Mouse (Mus musculus) liver, embryonic 11.5 days (tissue): ENCODE measurements around the gene 9130230L23Rik. TPM values are rescaled to one million over a fixed set of nuclear protein-coding genes. Genes with fewer than 3 reads are reported as not detected.
"Not testable (repeated sequence)": the region's sequence is repeated elsewhere in the genome, so short reads cannot be mapped to it uniquely, and the experiment has no call there.

ENCODE experiments used
- ATAC-seq: fragments of 200-750 bp; cut with Nextera tagmentation; replicated peaks from 2 replicates; pipeline ENCODE4 v1.8.0; 2017; ENCODE audit warnings: moderate number of reproducible peaks, mild to moderate bottlenecking, moderate TSS enrichment, moderate library complexity; ENCODE audit not compliant: low FRiP score
- DNase-seq: peaks from one replicate; pipeline ENCODE4 v3.0.0-alpha.2; 2017; ENCODE audit warnings: low spot score
- H3K27ac ChIP-seq: fragments of 300-500 bp; sonication (generic); 2 replicates; pipeline ENCODE4 v1.5.1; 2014; ENCODE audit warnings: mild to moderate bottlenecking, low read depth, low read length, control low read depth
- H3K27me3 ChIP-seq: fragments of 300-500 bp; sonication (generic); replicated peaks from 2 replicates; pipeline ENCODE4 v1.6.1; 2014; ENCODE audit warnings: low read length, mixed read lengths; ENCODE audit not compliant: control insufficient read depth, insufficient read depth
- H3K36me3 ChIP-seq: fragments of 300-500 bp; sonication (generic); 2 replicates; pipeline ENCODE4 v1.6.1; 2014; ENCODE audit warnings: mild to moderate bottlenecking, low read length, moderate library complexity, mixed read lengths; ENCODE audit not compliant: control insufficient read depth, insufficient read depth
- H3K4me1 ChIP-seq: fragments of 300-500 bp; sonication (generic); replicated peaks from 2 replicates; pipeline ENCODE4 v1.6.1; 2014; ENCODE audit warnings: low read length, mixed read lengths; ENCODE audit not compliant: control insufficient read depth, insufficient read depth
- H3K4me2 ChIP-seq: fragments of 300-500 bp; sonication (generic); 2 replicates; pipeline ENCODE4 v1.6.1; 2014; ENCODE audit warnings: mild to moderate bottlenecking, control low read depth, moderate library complexity
- H3K4me3 ChIP-seq: fragments of 300-500 bp; sonication (generic); 2 replicates; pipeline ENCODE4 v1.5.1; 2014; ENCODE audit warnings: low read depth, low read length, control low read depth
- H3K9ac ChIP-seq: fragments of 300-500 bp; sonication (generic); 2 replicates; pipeline ENCODE4 v1.6.1; 2014; ENCODE audit warnings: low read depth, low read length, control low read depth
- H3K9me3 ChIP-seq: fragments of 300-500 bp; sonication (generic); 2 replicates; pipeline ENCODE4 v1.6.1; 2016; ENCODE audit warnings: low read length, inconsistent platforms, mixed read lengths; ENCODE audit not compliant: control insufficient read depth
- WGBS: fragments of 180-500 bp; shearing (Covaris S2); extraction: QIAGEN DNeasy Blood & Tissue Kit; methylation state at CpG from one replicate; pipeline ENCODE4 v1.1.7; 2014; 5-methylcytosine and 5-hydroxymethylcytosine counted together
- polyA plus RNA-seq: library from polyadenylated mRNA; unstranded; fragments of >200 nt; fragmentation: Nextera tagmentation; extraction: Ambion mirVana; gene quantifications from 2 replicates; pipeline ENCODE4 v1.2.1, GENCODE M21; 2014

9130230L23Rik gene
- polyA plus RNA-seq, 1 experiment from 2014 or later, result not detected

- ATAC-seq (no peak), DNase-seq (no peak)
- H3K4me3 ChIP-seq, result no peak overlapping the region
- 82% methylated on average over 7 of the region's 7 CpGs for WGBS
- no peaks in the 10 kb centered on the region for H3K36me3 ChIP-seq
- H3K9ac ChIP-seq, result no peak overlapping the region
- H3K27me3 ChIP-seq, result no peaks in the 10 kb centered on the region
- no peaks in the 10 kb centered on the region for H3K4me1 ChIP-seq
- no peak overlapping the region for H3K4me2 ChIP-seq
- no peak overlapping the region for H3K27ac ChIP-seq
- H3K9me3 ChIP-seq, result no peaks in the 10 kb centered on the region
Observed at GRCm38 (mm10) chr5:65999106-65999505, 5.0 kb downstream of the 9130230L23Rik start.

GRCm38 (mm10) chr5:65997813-65998212 is 6.3 kb downstream of the 9130230L23Rik start:
- no peak overlapping the region for H3K27ac ChIP-seq
- H3K27me3 ChIP-seq, result no peaks in the 10 kb centered on the region
- no peaks in the 10 kb centered on the region for H3K4me1 ChIP-seq
- no peak overlapping the region for H3K9ac ChIP-seq
- no peak for DNase-seq
- H3K4me3 ChIP-seq, result no peak overlapping the region
- no peak for ATAC-seq
- H3K4me2 ChIP-seq, result no peak overlapping the region
- H3K9me3 ChIP-seq, result no peaks in the 10 kb centered on the region
- H3K36me3 ChIP-seq, result no peaks in the 10 kb centered on the region

GRCm38 (mm10) chr5:65994643-65995042 is 9.4 kb downstream of the 9130230L23Rik start:
- no peak overlapping the region for H3K9ac ChIP-seq
- H3K4me2 ChIP-seq, result no peak overlapping the region
- H3K4me1 ChIP-seq, result no peaks in the 10 kb centered on the region
- no peak overlapping the region for H3K27ac ChIP-seq
- ATAC-seq (no peak), DNase-seq (no peak)
- H3K9me3 ChIP-seq, result no peaks in the 10 kb centered on the region
- H3K36me3 ChIP-seq, result no peaks in the 10 kb centered on the region
- WGBS, result 67% methylated on average over 6 of the region's 6 CpGs
- H3K4me3 ChIP-seq, result no peak overlapping the region
- no peaks in the 10 kb centered on the region for H3K27me3 ChIP-seq

GRCm38 (mm10) chr5:65991191-65991590 is 12.9 kb downstream of the 9130230L23Rik start:
- DNase-seq (no peak), ATAC-seq (no peak; the same call in 1 of the 2 replicates)
- Histone ChIP-seq H3K36me3 (no peaks in the 10 kb centered on the region), H3K9ac (no peak overlapping the region), H3K27ac (no peak overlapping the region), H3K4me2 (no peak overlapping the region), H3K9me3 (no peaks in the 10 kb centered on the region), H3K4me1 (no peaks in the 10 kb centered on the region), H3K4me3 (no peak overlapping the region), H3K27me3 (no peaks in the 10 kb centered on the region)
- 69% methylated on average over 2 of the region's 2 CpGs for WGBS

DNA sequence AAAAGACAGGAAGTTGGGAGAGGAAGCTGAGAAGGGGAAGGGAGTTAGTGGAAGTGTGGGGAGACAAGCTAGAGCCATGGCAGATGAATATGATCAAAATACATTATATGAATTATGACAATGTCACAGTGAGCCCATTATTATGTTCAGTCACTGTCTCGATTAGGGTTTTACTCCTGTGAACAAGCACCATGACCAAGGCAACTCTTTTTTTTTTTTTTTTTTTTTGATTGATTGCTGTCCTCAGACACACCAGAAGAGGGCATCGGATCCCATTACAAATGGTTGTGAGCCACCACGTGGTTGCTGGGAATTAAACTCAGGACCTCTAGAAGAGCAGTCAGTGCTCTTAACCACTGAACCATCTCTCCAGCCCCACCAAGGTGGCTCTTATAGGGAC is 17.1 kb downstream of the 9130230L23Rik start:
- not testable (repeated sequence) for ATAC-seq, H3K4me2 ChIP-seq, H3K27ac ChIP-seq, H3K27me3 ChIP-seq, H3K4me1 ChIP-seq, H3K4me3 ChIP-seq, H3K36me3 ChIP-seq, H3K9ac ChIP-seq, H3K9me3 ChIP-seq, DNase-seq
- 69% methylated on average over 3 of the region's 3 CpGs for WGBS

DNA sequence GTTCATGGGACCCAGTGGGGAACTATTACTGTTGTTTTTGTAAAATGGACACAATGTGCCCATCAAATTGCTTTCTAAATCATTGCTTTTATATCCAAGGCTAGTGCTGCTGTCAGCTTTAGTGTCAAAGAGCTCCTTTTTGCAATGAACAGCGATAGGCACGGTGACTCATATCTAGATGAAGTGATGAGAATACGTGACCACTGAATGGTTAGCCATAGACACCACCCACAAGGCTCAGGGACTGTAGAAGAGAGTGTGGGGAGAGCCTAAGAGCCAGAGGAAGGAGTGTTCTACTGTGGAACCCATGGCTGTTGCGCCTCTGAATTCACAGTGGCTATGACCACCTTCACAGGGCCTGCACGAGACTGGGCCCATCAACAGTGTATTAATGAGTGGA is 17.7 kb downstream of the 9130230L23Rik start:
- 86% methylated on average over 5 of the region's 5 CpGs for WGBS
- no peaks in the 10 kb centered on the region for H3K4me1 ChIP-seq
- H3K4me3 ChIP-seq, result no peak overlapping the region
- no peaks in the 10 kb centered on the region for H3K9me3 ChIP-seq
- no peak overlapping the region for H3K27ac ChIP-seq
- no peak for DNase-seq
- H3K36me3 ChIP-seq, result no peaks in the 10 kb centered on the region
- no peak overlapping the region for H3K4me2 ChIP-seq
- H3K9ac ChIP-seq, result no peak overlapping the region
- no peaks in the 10 kb centered on the region for H3K27me3 ChIP-seq
- no peak for ATAC-seq

DNA sequence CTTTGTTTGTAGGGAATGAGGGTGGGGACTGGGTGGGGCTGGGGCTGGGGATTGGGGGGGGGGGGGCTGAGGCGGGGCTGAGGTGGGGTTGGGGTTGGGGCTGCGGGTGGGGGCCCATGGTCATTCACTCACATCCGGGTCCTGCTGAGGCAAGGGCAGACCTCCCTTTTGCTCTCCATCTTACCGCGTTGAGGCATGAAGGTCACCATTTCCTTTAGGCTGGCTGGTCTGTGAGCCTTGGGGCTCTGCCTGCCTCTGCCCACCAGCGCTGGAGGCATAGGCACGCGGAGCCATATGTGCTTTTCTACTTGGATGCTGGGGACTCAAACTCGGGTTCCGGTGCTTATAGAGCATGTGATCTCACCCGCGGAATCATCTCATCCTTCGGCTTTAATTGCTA is 28.4 kb downstream of the 9130230L23Rik start:
- Histone ChIP-seq H3K9me3 (no peaks in the 10 kb centered on the region), H3K4me2 (no peak overlapping the region), H3K4me3 (no peak overlapping the region), H3K27ac (no peak overlapping the region), H3K27me3 (no peaks in the 10 kb centered on the region), H3K9ac (no peak overlapping the region), H3K4me1 (no peaks in the 10 kb centered on the region), H3K36me3 (no peaks in the 10 kb centered on the region)
- DNase-seq, result no peak
- WGBS, result 86% methylated on average over 13 of the region's 13 CpGs
- ATAC-seq, result no peak

DNA sequence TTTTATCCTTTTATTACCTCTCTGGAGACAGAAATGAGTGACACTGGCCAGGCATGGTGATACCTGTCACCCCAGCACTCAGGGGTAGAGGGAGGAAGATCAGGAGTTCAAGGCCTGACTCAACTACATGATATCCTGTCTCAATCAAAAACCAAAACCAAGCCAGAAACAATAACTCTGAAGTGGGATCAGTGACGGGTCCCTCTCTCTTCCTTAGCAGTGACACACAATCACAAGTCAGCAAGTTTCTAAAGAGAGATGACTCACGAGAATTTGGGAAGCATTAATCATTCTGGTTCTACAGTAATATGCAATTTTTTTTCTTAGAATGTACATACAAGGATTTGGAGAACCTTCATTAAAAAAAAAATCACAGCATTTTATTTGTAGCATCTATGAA is 30.9 kb downstream of the 9130230L23Rik start:
- no peak for DNase-seq
- H3K36me3 ChIP-seq, result no peaks in the 10 kb centered on the region
- H3K4me1 ChIP-seq, result no peaks in the 10 kb centered on the region
- no peak for ATAC-seq
- WGBS, result 59% methylated on average over 2 of the region's 2 CpGs
- no peaks in the 10 kb centered on the region for H3K9me3 ChIP-seq
- no peaks in the 10 kb centered on the region for H3K27me3 ChIP-seq
- no peak overlapping the region for H3K4me2 ChIP-seq
- H3K9ac ChIP-seq, result no peak overlapping the region
- no peak overlapping the region for H3K4me3 ChIP-seq
- no peak overlapping the region for H3K27ac ChIP-seq

GRCm38 (mm10) chr5:65968004-65968403 is 36.1 kb downstream of the 9130230L23Rik start:
- Histone ChIP-seq H3K9me3 (no peaks in the 10 kb centered on the region), H3K4me1 (no peaks in the 10 kb centered on the region), H3K27ac (no peak overlapping the region), H3K9ac (no peak overlapping the region), H3K4me3 (no peak overlapping the region), H3K36me3 (no peaks in the 10 kb centered on the region), H3K4me2 (no peak overlapping the region), H3K27me3 (no peaks in the 10 kb centered on the region)
- DNase-seq, result no peak
- 87% methylated on average over 3 of the region's 3 CpGs for WGBS
- no peak for ATAC-seq
